Mouse (Mus musculus): ENCODE measurements around the gene Gabarap. TPM values are rescaled to one million over a fixed set of nuclear protein-coding genes. Genes with fewer than 3 reads are reported as not detected.
"Not testable (repeated sequence)": the region's sequence is repeated elsewhere in the genome, so short reads cannot be mapped to it uniquely, and the experiment has no call there.

The Gabarap gene
- total RNA-seq, 1 experiment, result 70.6 TPM

DNA sequence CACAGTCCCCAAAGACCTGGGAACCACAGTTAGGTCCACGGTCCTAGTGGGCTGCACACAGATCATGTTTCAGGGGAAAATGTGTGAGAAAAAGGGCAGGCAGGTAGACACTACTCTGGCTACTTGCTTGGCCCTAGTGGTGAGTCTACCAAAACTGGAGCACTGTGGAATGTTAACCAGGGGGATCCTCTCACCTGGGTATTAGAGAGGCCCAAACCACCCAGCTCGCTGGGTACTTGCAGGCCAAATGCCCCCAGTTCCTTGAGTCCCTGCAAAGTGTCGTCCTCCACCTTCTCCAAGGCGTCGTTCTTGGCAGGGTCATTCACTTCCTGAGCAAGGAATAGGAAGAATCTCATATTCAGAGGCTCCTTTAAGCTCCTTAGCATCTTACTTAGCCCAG lies 23.1 kb downstream of the Gabarap start:
- DNase-seq (ENCODE audit: low read depth, low spot score), result no peak
- Histone ChIP-seq H3K27ac (ENCODE audit: insufficient read depth, low read depth, low read length, poor library complexity, severe bottlenecking) (no peak overlapping the region), H3K4me3 (ENCODE audit: insufficient read depth in 1 of 2, low read depth in 1 of 2, low read length in 2 of 2, poor library complexity in 1 of 2, severe bottlenecking in 1 of 2) (no peak overlapping the region), H3K9ac (ENCODE audit: insufficient read depth, low read depth, low read length, poor library complexity, severe bottlenecking) (no peak overlapping the region), H3K36me3 (ENCODE audit: control insufficient read depth, insufficient read depth, low read length, poor library complexity, severe bottlenecking) (peaks cover 33% of the 10 kb centered on the region), H3K9me3 (ENCODE audit: control insufficient read depth, insufficient read depth, low read depth, low read length) (no peaks in the 10 kb centered on the region), H3K4me1 (ENCODE audit: control insufficient read depth in 2 of 2, insufficient read depth in 2 of 2, low read length in 2 of 2, poor library complexity in 1 of 2) (peaks cover 0 to 12% of the 10 kb centered on the region in 2 experiments; a peak in 1 of 4 replicates)
- in situ Hi-C loops (cut with MboI; ENCODE audit: low sequenced_read_pairs in 2 of 2, unreplicated experiment in 2 of 2), result no loop called here
- TF ChIP-seq ZNF384 (IDR thresholded peaks at IDR 0.05; ENCODE audit: low read depth, low read length), result no peak
- no peak for TF ChIP-seq HCFC1 (IDR thresholded peaks at IDR 0.05; ENCODE audit: borderline replicate concordance, insufficient read depth, low read length)
- TF ChIP-seq MAFK (IDR thresholded peaks at IDR 0.05; ENCODE audit: insufficient read depth, low read depth, low read length), result no peak
- TF ChIP-seq CHD2 (IDR thresholded peaks at IDR 0.05; ENCODE audit: low read depth, low read length), result no peak

DNA sequence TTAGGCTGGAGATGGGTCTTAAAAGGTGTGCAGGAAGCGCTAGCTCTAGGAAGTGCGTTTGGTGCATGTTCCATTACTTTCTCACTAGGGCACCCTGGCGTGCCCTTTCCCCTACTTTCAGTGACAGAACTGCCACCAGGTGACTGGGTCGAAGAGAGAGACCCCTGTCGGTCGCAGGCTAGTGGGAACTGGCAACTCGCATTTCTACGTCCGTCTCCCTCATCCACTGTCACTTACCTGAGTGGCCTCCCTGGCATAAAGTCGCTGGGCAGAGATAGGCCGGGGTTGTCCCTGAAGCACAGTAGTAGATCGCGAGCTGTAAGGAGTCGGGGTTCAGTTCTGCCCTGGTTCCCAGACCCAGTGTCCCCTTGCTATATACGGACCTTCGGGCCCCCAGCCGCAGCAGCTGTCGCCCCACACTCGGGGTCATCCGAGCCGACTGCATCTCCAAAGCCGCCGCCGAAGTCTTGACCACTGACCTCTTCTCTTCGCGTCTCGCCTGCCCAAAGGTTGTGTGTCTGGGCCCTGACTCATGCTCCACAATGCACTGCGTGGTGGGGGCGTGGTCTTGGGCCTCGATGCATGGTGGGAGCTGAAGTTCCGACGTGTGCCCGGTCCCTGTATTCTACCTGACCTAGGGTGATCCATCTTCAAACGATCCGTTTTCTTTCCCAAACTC lies 24.1 kb downstream of the Gabarap start, which contains the start of gene Acadvl:
Gene Acadvl (minus strand): TSS at position 532 of the 679 bp plus-strand sequence.
- in situ Hi-C loops (cut with MboI; ENCODE audit: low sequenced_read_pairs in 2 of 2, unreplicated experiment in 2 of 2), result no loop called here
- peaks cover 0 to 17% of the 10 kb centered on the region in 2 experiments; a peak in 1 of 4 replicates for H3K4me1 ChIP-seq (ENCODE audit: control insufficient read depth in 2 of 2, insufficient read depth in 2 of 2, low read length in 2 of 2, poor library complexity in 1 of 2)
- H3K27ac ChIP-seq (ENCODE audit: insufficient read depth, low read depth, low read length, poor library complexity, severe bottlenecking), result no peak within 1 kb of the TSS
- peak; percentile 88 for TF ChIP-seq HCFC1 (IDR thresholded peaks at IDR 0.05; ENCODE audit: borderline replicate concordance, insufficient read depth, low read length)
- TF ChIP-seq MAFK (IDR thresholded peaks at IDR 0.05; ENCODE audit: insufficient read depth, low read depth, low read length), result no peak
- DNase-seq (ENCODE audit: low read depth, low spot score), result no peak
- peak within 1 kb of the TSS; percentile 81 for H3K9ac ChIP-seq (ENCODE audit: insufficient read depth, low read depth, low read length, poor library complexity, severe bottlenecking)
- peak within 1 kb of the TSS; percentile 66 to 77 for H3K4me3 ChIP-seq (ENCODE audit: insufficient read depth in 1 of 2, low read depth in 1 of 2, low read length in 2 of 2, poor library complexity in 1 of 2, severe bottlenecking in 1 of 2)
- no peaks in the 10 kb centered on the region for H3K9me3 ChIP-seq (ENCODE audit: control insufficient read depth, insufficient read depth, low read depth, low read length)
- peaks cover 28% of the 10 kb centered on the region for H3K36me3 ChIP-seq (ENCODE audit: control insufficient read depth, insufficient read depth, low read length, poor library complexity, severe bottlenecking)

DNA sequence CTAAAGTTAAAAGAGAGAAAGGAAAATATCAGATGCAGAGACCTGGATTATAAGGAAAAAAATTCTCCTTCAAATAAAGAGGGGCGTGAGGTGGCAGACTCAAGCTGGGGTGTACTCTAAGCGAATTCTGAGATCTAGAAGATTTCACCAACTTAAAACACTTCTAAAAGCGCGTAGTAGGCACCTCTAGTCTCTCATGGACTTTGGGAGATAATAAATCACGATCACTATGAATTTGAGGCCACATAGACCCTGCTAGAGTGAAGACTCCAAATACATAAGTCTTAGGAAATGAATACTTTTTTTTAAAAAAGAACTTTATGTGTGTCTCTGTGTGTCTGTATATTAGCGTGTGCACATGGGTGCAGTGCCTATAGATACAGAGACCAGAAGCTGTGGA lies 24.7 kb downstream of the Gabarap start:
- Histone ChIP-seq H3K9me3 (ENCODE audit: control insufficient read depth, insufficient read depth, low read depth, low read length) (no peaks in the 10 kb centered on the region), H3K4me3 (ENCODE audit: insufficient read depth in 1 of 2, low read depth in 1 of 2, low read length in 2 of 2, poor library complexity in 1 of 2, severe bottlenecking in 1 of 2) (no peak overlapping the region), H3K4me1 (ENCODE audit: control insufficient read depth in 2 of 2, insufficient read depth in 2 of 2, low read length in 2 of 2, poor library complexity in 1 of 2) (peaks cover 0 to 20% of the 10 kb centered on the region in 2 experiments; a peak in 1 of 4 replicates), H3K36me3 (ENCODE audit: control insufficient read depth, insufficient read depth, low read length, poor library complexity, severe bottlenecking) (peaks cover 21% of the 10 kb centered on the region), H3K27ac (ENCODE audit: insufficient read depth, low read depth, low read length, poor library complexity, severe bottlenecking) (no peak overlapping the region), H3K9ac (ENCODE audit: insufficient read depth, low read depth, low read length, poor library complexity, severe bottlenecking) (no peak overlapping the region)
- DNase-seq (ENCODE audit: low read depth, low spot score), result no peak
- TF ChIP-seq ZNF384 (IDR thresholded peaks at IDR 0.05; ENCODE audit: low read depth, low read length) (no peak), MAFK (IDR thresholded peaks at IDR 0.05; ENCODE audit: insufficient read depth, low read depth, low read length) (no peak), HCFC1 (IDR thresholded peaks at IDR 0.05; ENCODE audit: borderline replicate concordance, insufficient read depth, low read length) (no peak), CHD2 (IDR thresholded peaks at IDR 0.05; ENCODE audit: low read depth, low read length) (no peak), ZC3H11A (IDR thresholded peaks at IDR 0.05; ENCODE audit: borderline replicate concordance, low read depth, low read length) (no peak)
- in situ Hi-C loops (cut with MboI; ENCODE audit: low sequenced_read_pairs in 2 of 2, unreplicated experiment in 2 of 2), result no loop called here

DNA sequence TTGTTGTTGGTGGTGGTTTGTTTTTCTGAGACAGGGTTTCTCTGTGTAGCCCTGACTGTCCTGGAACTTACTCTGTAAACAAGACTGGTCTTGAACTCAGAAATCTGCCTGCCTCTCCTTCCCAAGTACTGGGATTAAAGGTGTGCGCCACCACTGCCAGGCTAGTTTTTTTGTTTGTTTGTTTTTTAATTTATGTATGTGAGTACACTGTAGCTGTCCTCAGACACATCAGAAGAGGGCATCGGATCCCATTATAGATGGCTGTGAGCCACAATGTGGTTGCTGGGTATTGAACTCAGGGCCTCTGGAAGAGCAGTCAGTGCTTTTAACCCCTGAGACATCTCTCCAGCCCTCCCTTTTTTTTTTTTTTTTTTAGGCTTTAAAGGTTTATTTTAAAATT lies 25.2 kb downstream of the Gabarap start:
- H3K9ac ChIP-seq (ENCODE audit: insufficient read depth, low read depth, low read length, poor library complexity, severe bottlenecking); in situ Hi-C loops (cut with MboI; ENCODE audit: low sequenced_read_pairs in 2 of 2, unreplicated experiment in 2 of 2); H3K9me3 ChIP-seq (ENCODE audit: control insufficient read depth, insufficient read depth, low read depth, low read length); H3K27ac ChIP-seq (ENCODE audit: insufficient read depth, low read depth, low read length, poor library complexity, severe bottlenecking); H3K4me3 ChIP-seq (ENCODE audit: insufficient read depth in 1 of 2, low read depth in 1 of 2, low read length in 2 of 2, poor library complexity in 1 of 2, severe bottlenecking in 1 of 2); DNase-seq (ENCODE audit: low read depth, low spot score): not testable (repeated sequence)
- Histone ChIP-seq H3K4me1 (ENCODE audit: control insufficient read depth in 2 of 2, insufficient read depth in 2 of 2, low read length in 2 of 2, poor library complexity in 1 of 2) (peaks cover 0 to 20% of the 10 kb centered on the region in 2 experiments; a peak in 1 of 4 replicates), H3K36me3 (ENCODE audit: control insufficient read depth, insufficient read depth, low read length, poor library complexity, severe bottlenecking) (peaks cover 16% of the 10 kb centered on the region)

DNA sequence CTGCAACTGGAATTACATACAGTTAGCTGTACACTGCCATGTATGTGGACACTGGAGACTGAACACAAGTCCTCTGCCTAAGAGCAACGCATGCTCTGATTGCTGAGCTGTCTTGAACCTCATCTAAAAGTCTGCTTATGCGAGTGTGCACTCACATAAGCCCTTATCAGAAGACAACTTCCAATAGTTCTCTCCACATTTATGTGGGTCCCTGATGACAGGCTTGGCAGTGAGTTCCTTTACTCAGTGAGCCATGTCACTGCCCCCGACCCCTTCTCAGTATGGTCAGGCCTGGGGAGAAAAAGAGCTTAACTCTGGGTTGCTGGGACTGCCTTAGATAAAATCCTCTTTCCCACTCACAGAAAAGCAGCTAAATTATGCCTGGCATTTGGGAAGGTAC lies 25.7 kb downstream of the Gabarap start, which contains the start of gene Dlg4:
Gene Dlg4 (plus strand): TSS at position 274 of the 400 bp plus-strand sequence.
- H3K9ac ChIP-seq (ENCODE audit: insufficient read depth, low read depth, low read length, poor library complexity, severe bottlenecking), result no peak within 1 kb of the TSS
- H3K36me3 ChIP-seq (ENCODE audit: control insufficient read depth, insufficient read depth, low read length, poor library complexity, severe bottlenecking), result peaks cover 11% of the 10 kb centered on the region
- peaks cover 0 to 20% of the 10 kb centered on the region in 2 experiments; a peak in 1 of 4 replicates for H3K4me1 ChIP-seq (ENCODE audit: control insufficient read depth in 2 of 2, insufficient read depth in 2 of 2, low read length in 2 of 2, poor library complexity in 1 of 2)
- in situ Hi-C loops (cut with MboI; ENCODE audit: low sequenced_read_pairs in 2 of 2, unreplicated experiment in 2 of 2), result no loop called here
- H3K27ac ChIP-seq (ENCODE audit: insufficient read depth, low read depth, low read length, poor library complexity, severe bottlenecking), result no peak within 1 kb of the TSS
- H3K4me3 ChIP-seq (ENCODE audit: insufficient read depth in 1 of 2, low read depth in 1 of 2, low read length in 2 of 2, poor library complexity in 1 of 2, severe bottlenecking in 1 of 2), result no peak within 1 kb of the TSS
- no peaks in the 10 kb centered on the region for H3K9me3 ChIP-seq (ENCODE audit: control insufficient read depth, insufficient read depth, low read depth, low read length)
- no peak for TF ChIP-seq CHD2 (IDR thresholded peaks at IDR 0.05; ENCODE audit: low read depth, low read length)
- no peak for TF ChIP-seq ZC3H11A (IDR thresholded peaks at IDR 0.05; ENCODE audit: borderline replicate concordance, low read depth, low read length)
- no peak for TF ChIP-seq HCFC1 (IDR thresholded peaks at IDR 0.05; ENCODE audit: borderline replicate concordance, insufficient read depth, low read length)
- no peak for TF ChIP-seq MAFK (IDR thresholded peaks at IDR 0.05; ENCODE audit: insufficient read depth, low read depth, low read length)
- TF ChIP-seq ZNF384 (IDR thresholded peaks at IDR 0.05; ENCODE audit: low read depth, low read length), result no peak
- no peak for DNase-seq (ENCODE audit: low read depth, low spot score)
